Mouse (Mus musculus) limb, embryonic 14.5 days (tissue): ENCODE results near the gene Cfap299. TPM values are rescaled to one million over a fixed set of nuclear protein-coding genes. Genes with fewer than 3 reads are reported as not detected.

Source experiments
- ATAC-seq: fragments of 200-750 bp; cut with Nextera tagmentation; 2 replicates; pipeline ENCODE4 v1.8.0; 2017; ENCODE audit warnings: low read depth, moderate number of reproducible peaks, moderate TSS enrichment; ENCODE audit not compliant: low FRiP score
- DNase-seq: peaks from one replicate; pipeline ENCODE4 v3.0.0-alpha.2; 2015; ENCODE audit warnings: low spot score
- H3K27ac ChIP-seq: fragments of 300-500 bp; sonication (generic); replicated peaks from 2 replicates; pipeline ENCODE4 v1.5.1; 2014; ENCODE audit warnings: low read depth, mild to moderate bottlenecking, low read length, moderate library complexity, mixed read lengths
- H3K27me3 ChIP-seq: fragments of 300-500 bp; sonication (generic); 2 replicates; pipeline ENCODE4 v1.6.1; 2014; ENCODE audit warnings: low read length, mixed read lengths; ENCODE audit not compliant: control insufficient read depth, insufficient read depth
- H3K36me3 ChIP-seq: fragments of 300-500 bp; sonication (generic); 2 replicates; pipeline ENCODE4 v1.6.1; 2014; ENCODE audit warnings: mild to moderate bottlenecking, low read length, moderate library complexity, mixed read lengths; ENCODE audit not compliant: control insufficient read depth, insufficient read depth
- H3K4me1 ChIP-seq: fragments of 300-500 bp; sonication (generic); 2 replicates; pipeline ENCODE4 v1.6.1; 2014; ENCODE audit warnings: antibody characterized with exemption, low read length, mixed read lengths; ENCODE audit not compliant: control insufficient read depth, insufficient read depth
- H3K4me2 ChIP-seq: fragments of 300-500 bp; sonication (generic); replicated peaks from 2 replicates; pipeline ENCODE4 v1.6.1; 2014; ENCODE audit warnings: low read depth, mild to moderate bottlenecking, low read length, moderate library complexity; ENCODE audit not compliant: severe bottlenecking
- H3K4me3 ChIP-seq: fragments of 300-500 bp; sonication (generic); replicated peaks from 2 replicates; pipeline ENCODE4 v1.5.1; 2014; ENCODE audit warnings: low read length
- H3K9ac ChIP-seq: fragments of 300-500 bp; sonication (generic); 2 replicates; pipeline ENCODE4 v1.6.1; 2014; ENCODE audit warnings: mild to moderate bottlenecking, low read depth, low read length, moderate library complexity; ENCODE audit not compliant: severe bottlenecking
- H3K9me3 ChIP-seq: fragments of 300-500 bp; sonication (generic); 2 replicates; pipeline ENCODE4 v1.6.1; 2016; ENCODE audit warnings: low read length; ENCODE audit not compliant: control insufficient read depth
- POLR2A ChIP-seq: fragments of 200-500 bp; IDR thresholded peaks from 2 replicates; pipeline ENCODE4 v1.8.0; 2012; ENCODE audit warnings: inconsistent platforms, mild to moderate bottlenecking, moderate library complexity, borderline replicate concordance; ENCODE audit not compliant: insufficient read depth, insufficient read length; ENCODE audit errors: extremely low read depth
- WGBS: fragments of 180-500 bp; shearing (Covaris S2); extraction: QIAGEN DNeasy Blood & Tissue Kit; methylation state at CpG from one replicate; pipeline ENCODE4 v1.1.7; 2014; 5-methylcytosine and 5-hydroxymethylcytosine counted together
- polyA plus RNA-seq, 2 experiments: library from polyadenylated mRNA; depleted of rRNA in 1 of 2; stranded (reverse) in 1 of 2; unstranded in 1 of 2; fragments of >200 nt; fragmentation: Nextera tagmentation in 1 of 2; extraction: Ambion mirVana in 1 of 2; gene quantifications; 2 replicates each; pipeline versions ENCODE4 v1.2.1 to v1.2.3; 2012 to 2014

The Cfap299 gene
- polyA plus RNA-seq, 2 experiments, result 0.15 to 0.74 TPM

GRCm38 (mm10) chr5:98376799-98377090, 47.6 kb downstream of the Cfap299 start:
- Histone ChIP-seq H3K27me3 (no peaks in the 10 kb centered on the region), H3K4me1 (0 out of 2 replicates have a peak, but pooled peaks cover 4% of the 10 kb centered on the region), H3K9ac (no peak overlapping the region), H3K9me3 (no peaks in the 10 kb centered on the region), H3K4me3 (no peak overlapping the region), H3K36me3 (no peaks in the 10 kb centered on the region), H3K4me2 (no peak overlapping the region), H3K27ac (no peak overlapping the region)
- ATAC-seq (no peak), DNase-seq (no peak)
- TF ChIP-seq POLR2A, result no peak
- 22% methylated on average over 4 of the region's 4 CpGs for WGBS

GRCm38 (mm10) chr5:98380360-98380759, 51.3 kb downstream of the Cfap299 start:
- 0 out of 2 replicates have a peak, but pooled peaks cover 4% of the 10 kb centered on the region for H3K4me1 ChIP-seq
- WGBS, result 86% methylated on average over 4 of the region's 4 CpGs
- no peaks in the 10 kb centered on the region for H3K27me3 ChIP-seq
- ATAC-seq (no peak), DNase-seq (no peak)
- no peak overlapping the region for H3K27ac ChIP-seq
- H3K36me3 ChIP-seq, result no peaks in the 10 kb centered on the region
- H3K9ac ChIP-seq, result no peak overlapping the region
- TF ChIP-seq POLR2A, result no peak
- no peak overlapping the region for H3K4me3 ChIP-seq
- H3K4me2 ChIP-seq, result no peak overlapping the region
- H3K9me3 ChIP-seq, result no peaks in the 10 kb centered on the region

GRCm38 (mm10) chr5:98387054-98387453, 58.0 kb downstream of the Cfap299 start:
- WGBS, result 38% methylated on average over 3 of the region's 3 CpGs
- no peak overlapping the region for H3K9ac ChIP-seq
- H3K27ac ChIP-seq, result no peak overlapping the region
- H3K36me3 ChIP-seq, result no peaks in the 10 kb centered on the region
- ATAC-seq, result 0 out of 2 replicates have a peak, but pooled peaks have one; percentile 23
- no peak overlapping the region for H3K4me3 ChIP-seq
- TF ChIP-seq POLR2A, result no peak
- H3K4me2 ChIP-seq, result no peak overlapping the region
- DNase-seq, result no peak
- no peaks in the 10 kb centered on the region for H3K9me3 ChIP-seq
- H3K4me1 ChIP-seq, result no peaks in the 10 kb centered on the region
- no peaks in the 10 kb centered on the region for H3K27me3 ChIP-seq

- no peaks in the 10 kb centered on the region for H3K4me1 ChIP-seq
- H3K4me3 ChIP-seq, result no peak overlapping the region
- no peak overlapping the region for H3K4me2 ChIP-seq
- no peak overlapping the region for H3K27ac ChIP-seq
- no peak for TF ChIP-seq POLR2A
- WGBS, result 91% methylated on average over 1 of the region's 1 CpGs
- no peaks in the 10 kb centered on the region for H3K9me3 ChIP-seq
- no peak for ATAC-seq
- H3K36me3 ChIP-seq, result no peaks in the 10 kb centered on the region
- no peak overlapping the region for H3K9ac ChIP-seq
- no peaks in the 10 kb centered on the region for H3K27me3 ChIP-seq
- no peak for DNase-seq
These were observed 73.1 kb downstream of the Cfap299 start for GRCm38 (mm10) chr5:98402165-98402564.

GRCm38 (mm10) chr5:98410060-98410459, 81.0 kb downstream of the Cfap299 start:
- WGBS, result 68% methylated on average over 2 of the region's 2 CpGs

More at GRCm38 (mm10) chr5:98410060-98410459, 81.0 kb downstream of the Cfap299 start:
- no peak overlapping the region for H3K4me3 ChIP-seq
- ATAC-seq (no peak), DNase-seq (no peak)
- no peak overlapping the region for H3K27ac ChIP-seq
- no peak overlapping the region for H3K4me2 ChIP-seq
- H3K4me1 ChIP-seq, result no peaks in the 10 kb centered on the region
- H3K36me3 ChIP-seq, result no peaks in the 10 kb centered on the region
- TF ChIP-seq POLR2A, result no peak
- H3K9ac ChIP-seq, result no peak overlapping the region
- no peaks in the 10 kb centered on the region for H3K27me3 ChIP-seq
- no peaks in the 10 kb centered on the region for H3K9me3 ChIP-seq
